Comparison of ENCODE assay signal across 10 mouse cellular contexts in the genomic region with DNA sequence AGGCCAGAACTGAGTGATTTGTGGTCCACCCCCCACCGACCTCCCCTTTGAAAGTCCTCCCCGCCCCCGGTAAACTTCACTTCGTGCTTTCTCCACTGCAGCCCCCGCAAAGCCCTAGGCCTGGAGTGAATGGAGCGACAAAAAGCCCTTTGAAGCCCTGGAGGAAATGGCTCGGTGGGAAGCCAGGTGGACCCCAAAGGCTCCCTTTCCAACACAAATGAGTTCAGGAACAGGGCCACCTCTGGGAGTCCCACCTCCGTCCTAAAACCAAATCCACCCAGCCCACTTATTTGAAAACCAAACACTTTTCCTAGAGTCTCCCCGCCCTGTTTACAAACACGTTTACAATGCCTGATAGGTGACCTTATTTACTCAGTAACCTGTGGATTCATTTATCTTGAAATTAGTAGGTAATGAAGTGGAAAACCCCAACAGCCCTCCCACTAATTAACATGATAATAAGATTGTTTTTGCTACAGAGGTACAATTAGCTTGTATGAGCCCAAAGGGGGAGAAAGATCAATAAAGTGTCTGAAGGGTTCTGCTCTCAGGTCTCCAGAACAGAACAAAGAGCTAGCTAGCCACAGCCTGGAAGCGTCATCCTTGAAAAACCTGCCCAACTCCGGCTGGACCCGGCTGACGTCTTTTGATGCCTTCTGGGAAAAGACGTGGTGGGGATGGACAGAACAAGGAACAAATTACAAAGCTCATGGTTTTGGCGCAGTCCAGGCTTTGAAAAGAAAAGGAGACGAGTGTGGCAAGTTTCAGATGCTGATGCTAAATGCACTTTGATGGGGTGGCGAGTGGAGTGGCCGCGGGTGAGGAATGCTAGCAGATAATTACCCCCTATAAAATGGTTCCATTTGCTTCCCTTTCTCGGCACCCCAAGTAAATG.
DNase-seq lines count a peak whose midpoint lies in the region; ATAC-seq lines count a peak whose summit lies in the region.
"Had no signal": no experiment of that assay in that cellular context is flagged by ENCODE, and none has a peak within 500 bp of the region (broad histone marks: within the 10 kb centered on the region; RNA-seq: fewer than 3 reads in every experiment).

No protein-coding gene starts in this region.

- WGBS in heart, embryonic 12.5 days, result 14% methylated on average over 21 of the region's 21 CpGs
- WGBS in hindbrain, embryonic 10.5 days, result 3% methylated on average over 21 of the region's 21 CpGs
- 5% methylated on average over 21 of the region's 21 CpGs for WGBS in midbrain, embryonic 15.5 days

- ATAC-seq in heart, embryonic 12.5 days (ENCODE audit: insufficient number of reproducible peaks, low FRiP score), result no peak
- 0 out of 2 replicates have a peak, but pooled peaks have one; percentile 37 for ATAC-seq in midbrain, embryonic 15.5 days (replicated peaks)
- no peak for ATAC-seq in erythroid progenitor cell, adult 5-6 weeks (replicated peaks; ENCODE audit: low FRiP score, poor library complexity, severe bottlenecking)

- 0 out of 2 replicates have a peak, but pooled peaks cover 3% of the 10 kb centered on the region for H3K4me1 ChIP-seq in heart, embryonic 12.5 days (replicated peaks)
- peaks cover 24% of the 10 kb centered on the region for H3K4me1 ChIP-seq in hindbrain, embryonic 10.5 days (replicated peaks)
- H3K4me1 ChIP-seq in midbrain, embryonic 15.5 days, result no peaks in the 10 kb centered on the region

- no peak overlapping the region for H3K9ac ChIP-seq in heart, embryonic 12.5 days
- H3K9ac ChIP-seq in midbrain, embryonic 15.5 days, result no peak overlapping the region

- peak overlapping the region; percentile 46 for H3K4me2 ChIP-seq in heart, embryonic 12.5 days
- peak overlapping the region; percentile 35 for H3K4me2 ChIP-seq in midbrain, embryonic 15.5 days

- H3K27me3 ChIP-seq in heart, embryonic 12.5 days (replicated peaks), result 0 out of 2 replicates have a peak, but pooled peaks cover 14% of the 10 kb centered on the region
- peaks cover 52% of the 10 kb centered on the region for H3K27me3 ChIP-seq in hindbrain, embryonic 10.5 days (ENCODE audit: insufficient read depth, poor library complexity, severe bottlenecking)
- H3K27me3 ChIP-seq in midbrain, embryonic 15.5 days (replicated peaks), result peaks cover 8% of the 10 kb centered on the region

- H3K27ac ChIP-seq in heart, embryonic 12.5 days (ENCODE audit: poor library complexity, severe bottlenecking), result no peak overlapping the region
- H3K27ac ChIP-seq in hindbrain, embryonic 10.5 days, result peak overlapping the region; percentile 68
- H3K27ac ChIP-seq in midbrain, embryonic 15.5 days, result no peak overlapping the region

- H3K36me3 ChIP-seq in heart, embryonic 12.5 days, result no peaks in the 10 kb centered on the region
- no peaks in the 10 kb centered on the region for H3K36me3 ChIP-seq in hindbrain, embryonic 10.5 days
- H3K36me3 ChIP-seq in midbrain, embryonic 15.5 days (replicated peaks), result no peaks in the 10 kb centered on the region

- no peak for DNase-seq in heart, adult 8-10 months (ENCODE audit: low spot score)
- DNase-seq in ZHBTc4 (ENCODE audit: low read depth, low spot score), result peak; percentile 95
- DNase-seq in hindbrain, embryonic 10.5 days (ENCODE audit: low spot score), result peak; percentile 59
- DNase-seq in urinary bladder, postnatal 25 days (ENCODE audit: low spot score), result no peak
- no peak for DNase-seq in gastrocnemius, adult 18-20 months (ENCODE audit: low spot score)
- DNase-seq: adrenal gland, adult 8-10 months; heart, adult 18-20 months had no signal

- no peak overlapping the region for H3K4me3 ChIP-seq in heart, embryonic 12.5 days
- peak overlapping the region; percentile 34; the same call in 1 of the 2 replicates for H3K4me3 ChIP-seq in hindbrain, embryonic 10.5 days
- H3K4me3 ChIP-seq in midbrain, embryonic 15.5 days, result no peak overlapping the region; the same call in 1 of the 2 replicates

- no peaks in the 10 kb centered on the region for H3K9me3 ChIP-seq in heart, embryonic 12.5 days (replicated peaks)
- H3K9me3 ChIP-seq in hindbrain, embryonic 10.5 days, result no peaks in the 10 kb centered on the region
- no peaks in the 10 kb centered on the region for H3K9me3 ChIP-seq in midbrain, embryonic 15.5 days

Comparison
In these comparisons a context has a peak if more than half of its experiments do, and no peak if none do; other contexts are left out.
1. DNase-seq: peak in ZHBTc4 (single experiment) and hindbrain, embryonic 10.5 days (single experiment); none in heart, adult 8-10 months (single experiment), urinary bladder, postnatal 25 days (single experiment) and gastrocnemius, adult 18-20 months (single experiment).